Mouse (Mus musculus) heart, postnatal 10 days (tissue): ENCODE measurements around the gene Ganab. TPM values are rescaled to one million over a fixed set of nuclear protein-coding genes. Genes with fewer than 3 reads are reported as not detected.
"Not testable (repeated sequence)": the region's sequence is repeated elsewhere in the genome, so short reads cannot be mapped to it uniquely, and the experiment has no call there.

Experiments
- DNase-seq, 2 experiments: peaks; one replicate each; pipeline ENCODE4 v3.0.0; 2021
- intact Hi-C: fragments of 180-260 bp; cut with DNase I; formaldehyde crosslinking; loops from one replicate; pipeline ENCODE4 v1.15.1; 2025
- total RNA-seq, 2 experiments: library from RNA; stranded (reverse); gene quantifications; 2 replicates each; pipeline ENCODE4 v1.2.3; 2021

The Ganab gene
- total RNA-seq, 2 experiments from 2014 or later, result 69.3 to 74.5 TPM

DNA sequence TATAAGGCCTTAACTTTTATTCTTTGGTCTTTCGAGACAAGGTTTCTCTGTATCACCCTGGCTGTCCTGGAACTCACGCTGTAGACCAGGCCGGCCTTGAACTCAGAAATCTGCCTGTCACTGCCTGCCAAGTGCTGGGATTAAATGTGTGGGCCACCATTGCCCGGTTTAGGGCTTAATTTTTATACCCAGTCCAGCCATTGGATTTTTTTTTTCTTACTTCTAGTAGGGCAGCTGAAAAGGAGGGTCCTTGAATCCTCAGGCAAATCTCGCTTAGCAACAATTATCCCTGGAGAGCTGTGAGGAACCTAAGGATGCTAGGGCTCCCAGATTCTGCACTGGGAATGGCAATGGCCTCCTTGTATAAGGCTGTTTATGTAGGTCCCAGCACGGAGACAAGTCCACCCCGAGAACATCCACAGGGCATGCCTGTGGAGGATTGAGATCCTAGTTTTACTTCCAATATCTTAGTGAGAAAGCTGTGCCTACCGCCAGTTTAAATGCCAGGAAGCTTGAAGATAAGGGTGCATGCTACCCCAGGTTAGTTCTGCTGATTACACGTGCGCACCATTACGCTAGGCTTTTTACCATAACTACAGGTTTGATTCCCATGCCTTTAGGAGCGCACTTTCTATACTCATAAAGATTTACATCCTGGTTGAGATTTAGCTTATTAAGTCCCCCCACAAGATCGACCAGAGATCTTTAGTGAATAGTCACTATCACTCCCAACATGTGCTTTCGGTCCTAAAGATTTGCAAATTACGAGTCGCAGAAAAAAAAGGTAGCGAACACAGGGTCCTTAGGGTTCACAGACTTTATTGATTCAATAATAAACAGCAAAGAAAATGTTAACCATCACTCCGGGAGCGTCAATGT, 10.0 kb upstream of the Ganab start:
- intact Hi-C loops, result no loop called here
- DNase-seq, result no peak

DNA sequence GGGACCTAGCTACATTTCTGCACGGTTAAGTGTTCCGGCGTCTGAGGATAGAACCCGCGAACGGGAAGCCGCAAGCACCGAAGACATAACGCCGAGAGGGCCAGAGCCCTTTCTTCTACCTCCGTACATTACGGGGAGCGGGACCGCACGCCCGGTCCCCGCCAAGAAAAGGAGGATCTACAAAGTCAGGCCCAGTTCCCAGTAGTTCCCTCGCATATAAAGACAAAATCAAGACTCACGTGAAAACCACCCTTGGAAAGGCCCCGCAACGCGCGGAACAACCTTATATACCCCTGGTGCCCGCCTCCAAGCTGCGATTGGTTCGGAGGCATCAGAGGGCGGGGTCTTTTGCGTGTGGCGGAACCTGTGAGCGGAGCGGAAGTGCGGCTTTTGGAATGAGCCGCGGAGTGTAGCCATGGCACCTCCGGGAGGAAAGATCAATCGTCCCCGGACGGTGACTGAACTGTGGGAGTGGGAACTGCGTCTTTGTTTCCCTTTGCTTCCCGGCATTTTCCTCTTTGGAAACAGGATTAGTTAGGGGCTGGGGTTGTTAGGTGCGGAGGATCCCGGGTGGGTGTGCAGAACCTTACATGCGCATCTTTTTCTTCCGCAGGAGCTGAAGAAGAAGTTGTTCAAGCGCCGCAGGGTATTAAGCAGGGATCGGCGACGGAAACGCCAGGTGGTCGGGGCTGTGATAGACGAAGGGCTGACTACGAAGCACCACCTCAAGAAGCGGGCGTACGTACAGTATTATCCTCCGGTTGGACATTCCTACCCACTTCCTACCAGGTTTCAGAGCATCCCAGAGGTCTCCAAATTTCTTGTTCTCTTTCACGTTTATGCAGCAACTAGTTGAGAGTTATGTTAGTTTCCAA, 9.1 kb upstream of the Ganab start, which contains the start of the genes 1810009A15Rik and Gm49416:
Gene 1810009A15Rik, plus strand, starts transcription at position 343 of the 875 bp plus-strand sequence.
Gene Gm49416, plus strand, starts transcription at position 416 of the 875 bp plus-strand sequence.
- peak; percentile 96 to 97 for DNase-seq
- intact Hi-C loops, result no loop called here

DNA sequence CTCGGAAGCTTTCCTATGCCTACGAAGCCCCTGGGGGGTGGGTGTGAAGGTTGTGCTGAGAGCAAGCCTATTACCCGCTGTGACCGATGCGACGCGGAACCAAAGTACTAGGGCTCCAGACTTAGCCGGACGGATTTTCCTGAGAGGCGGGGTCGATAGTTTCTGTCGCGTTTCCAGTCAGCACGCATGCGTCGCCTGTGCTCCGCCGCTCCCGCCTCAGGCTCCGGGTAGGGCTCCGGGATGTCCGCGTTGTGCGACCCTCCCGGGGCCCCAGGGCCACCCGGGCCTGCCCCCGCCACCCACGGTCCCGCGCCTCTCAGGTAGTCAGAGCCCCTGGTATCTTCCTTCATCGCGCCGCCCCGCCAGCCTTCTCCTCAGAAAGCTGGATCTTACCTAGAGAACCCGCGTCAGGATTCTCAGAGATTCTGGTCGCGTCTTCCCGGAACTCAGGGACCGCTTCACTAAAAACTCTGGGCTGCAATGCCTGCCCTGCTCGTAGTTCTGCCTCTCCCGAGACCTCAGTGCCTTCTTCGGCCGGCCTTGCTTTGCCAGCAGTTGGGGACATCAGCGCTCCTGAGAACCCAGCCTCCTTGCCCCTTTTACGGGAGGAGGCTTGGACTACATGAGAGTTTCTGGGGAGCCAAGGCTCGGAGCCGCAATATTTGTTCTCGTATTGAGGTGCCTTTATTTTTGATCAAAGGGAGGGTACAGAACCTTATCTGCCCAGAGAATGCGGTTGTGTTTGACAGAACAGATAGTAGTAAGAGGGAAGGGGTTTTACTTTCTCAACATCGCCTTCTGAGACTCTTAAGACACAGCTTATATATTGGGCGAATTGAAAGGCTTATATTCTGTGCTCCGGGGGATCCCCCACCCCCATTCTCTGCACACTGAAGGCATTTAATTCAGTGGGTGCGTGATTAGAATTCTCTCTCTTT, 4.8 kb upstream of the Ganab start, which contains the start of gene Ints5:
Gene Ints5, plus strand, starts transcription at position 177 of the 938 bp plus-strand sequence.
- intact Hi-C loops, result no loop called here
- peak; percentile 91 to 92 for DNase-seq

DNA sequence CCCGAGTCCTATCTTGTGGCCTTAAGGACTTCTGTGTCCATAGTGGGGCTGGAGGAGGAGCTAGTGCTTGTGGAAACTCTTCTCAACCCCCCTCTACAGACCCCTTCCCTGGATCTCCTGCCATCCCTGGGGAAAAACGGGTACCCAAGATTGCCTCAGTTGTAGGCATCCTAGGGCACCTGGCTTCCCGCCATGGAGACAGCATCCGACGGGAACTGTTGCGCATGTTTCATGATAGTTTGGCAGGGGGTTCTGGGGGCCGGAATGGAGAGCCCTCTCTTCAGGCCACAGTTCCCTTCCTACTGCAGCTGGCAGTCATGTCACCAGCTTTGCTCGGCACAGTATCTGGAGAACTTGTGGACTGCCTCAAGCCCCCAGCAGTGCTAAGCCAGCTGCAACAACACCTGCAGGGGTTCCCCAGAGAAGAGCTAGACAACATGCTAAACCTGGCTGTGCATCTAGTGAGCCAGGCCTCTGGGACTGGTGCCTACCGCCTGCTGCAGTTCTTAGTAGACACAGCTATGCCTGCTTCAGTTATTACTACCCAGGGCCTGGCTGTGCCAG, 2.4 kb upstream of the Ganab start:
- DNase-seq, result no peak
- intact Hi-C loops, result no loop called here

DNA sequence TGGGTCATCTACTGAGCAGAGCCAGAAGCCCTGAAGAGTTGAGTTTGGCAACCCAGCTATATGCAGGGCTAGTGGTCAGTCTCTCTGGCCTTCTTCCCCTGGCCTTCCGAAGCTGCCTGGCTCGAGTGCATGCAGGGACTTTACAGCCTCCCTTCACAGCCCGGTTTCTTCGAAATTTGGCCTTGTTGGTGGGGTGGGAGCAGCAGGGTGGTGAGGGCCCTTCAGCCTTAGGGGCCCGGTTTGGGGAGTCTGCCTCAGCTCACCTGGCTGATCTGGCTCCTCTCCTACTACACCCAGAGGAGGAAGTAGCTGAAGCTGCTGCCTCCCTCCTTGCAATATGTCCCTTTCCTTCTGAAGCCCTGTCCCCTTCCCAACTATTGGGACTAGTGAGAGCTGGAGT, 1.6 kb upstream of the Ganab start:
- DNase-seq, intact Hi-C loops: not testable (repeated sequence)

DNA sequence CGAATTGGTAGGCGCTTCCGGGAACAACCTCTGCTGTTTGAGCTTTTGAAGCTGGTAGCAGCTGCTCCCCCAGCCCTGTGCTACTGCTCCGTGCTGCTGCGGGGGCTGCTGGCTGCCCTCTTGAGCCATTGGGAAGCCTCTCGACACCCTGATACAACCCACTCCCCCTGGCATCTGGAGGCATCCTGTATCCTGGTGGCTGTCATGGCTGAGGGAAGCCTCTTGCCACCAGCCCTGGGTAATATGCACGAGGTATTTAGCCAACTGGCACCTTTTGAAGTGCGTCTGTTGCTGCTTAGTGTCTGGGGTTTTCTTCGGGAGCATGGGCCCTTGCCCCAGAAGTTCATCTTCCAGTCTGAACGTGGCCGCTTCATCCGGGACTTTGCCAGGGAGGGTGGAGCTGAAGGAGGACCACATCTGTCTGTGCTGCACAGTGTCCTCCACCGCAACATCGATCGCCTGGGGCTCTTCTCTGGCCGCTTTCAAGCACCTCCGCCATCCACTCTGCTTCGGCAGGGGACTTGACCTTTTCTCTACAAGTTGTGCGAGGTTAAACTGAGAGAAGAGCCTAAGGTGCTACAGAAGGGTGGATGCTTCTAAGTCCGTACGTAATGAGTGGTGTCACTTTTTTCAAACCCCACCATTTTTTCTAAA, 533 bp upstream of the Ganab start:
- intact Hi-C loops, result not testable (repeated sequence)
- peak; percentile 60 to 72 for DNase-seq

DNA sequence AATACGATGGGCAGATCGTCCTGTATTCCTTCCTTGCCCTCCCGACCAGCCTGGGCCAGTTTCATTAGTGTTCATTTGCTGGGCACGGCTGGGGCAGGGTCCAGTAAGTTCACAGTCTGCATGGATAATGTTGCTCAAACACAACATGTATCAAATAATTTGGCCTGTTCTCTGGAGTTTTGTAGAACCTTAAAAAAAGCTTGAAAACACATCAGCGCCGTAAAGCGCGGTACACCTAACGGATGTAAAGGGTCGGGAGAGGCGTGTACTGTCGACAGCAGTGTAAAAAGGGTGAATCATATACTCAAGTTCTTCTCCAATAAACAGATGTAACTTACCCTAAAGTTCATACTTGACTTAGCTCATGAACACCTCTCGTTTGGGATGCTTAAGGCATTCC, 705 bp downstream of the Ganab start:
- no peak for DNase-seq
- intact Hi-C loops, result no loop called here

DNA sequence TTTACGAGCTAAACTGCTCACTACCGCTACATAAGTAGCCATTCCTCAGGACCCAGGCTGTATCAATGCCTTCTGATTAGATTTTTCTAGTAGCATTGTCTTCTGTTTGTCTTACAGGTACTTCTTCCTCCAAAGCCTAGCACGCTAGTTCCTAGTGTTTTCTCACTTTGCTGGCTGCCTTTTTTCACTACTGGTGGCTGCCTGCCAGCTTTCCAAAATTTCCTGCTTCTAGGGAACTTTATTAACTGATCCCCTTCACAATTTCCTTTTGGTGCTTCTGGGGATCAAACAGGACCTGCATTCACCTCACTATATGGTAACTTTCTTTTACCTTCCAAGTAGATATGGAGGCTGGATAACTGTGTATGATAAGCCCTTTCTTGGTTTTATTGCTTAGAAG, 1.2 kb downstream of the Ganab start:
- DNase-seq, result no peak
- intact Hi-C loops, result no loop called here

DNA sequence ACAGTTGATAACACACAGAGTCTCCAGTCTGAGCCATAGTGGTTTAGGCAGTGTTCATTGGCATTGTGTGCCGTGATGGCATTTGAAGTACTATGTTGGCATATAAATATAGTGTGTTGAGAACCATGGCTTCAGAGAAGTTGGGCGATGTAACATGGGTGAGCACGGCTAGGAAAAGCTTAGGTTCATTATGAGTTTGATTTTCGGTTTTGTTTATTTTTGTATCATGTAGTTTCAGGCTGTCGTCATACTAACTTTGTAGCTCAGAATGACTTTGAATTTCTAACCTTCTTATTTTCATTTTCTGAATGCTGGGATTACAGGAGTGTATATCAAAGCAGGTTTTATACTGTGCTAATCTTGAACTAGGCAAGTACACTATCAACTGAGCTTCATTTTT, 5.5 kb downstream of the Ganab start:
- intact Hi-C loops, result no loop called here

DNA sequence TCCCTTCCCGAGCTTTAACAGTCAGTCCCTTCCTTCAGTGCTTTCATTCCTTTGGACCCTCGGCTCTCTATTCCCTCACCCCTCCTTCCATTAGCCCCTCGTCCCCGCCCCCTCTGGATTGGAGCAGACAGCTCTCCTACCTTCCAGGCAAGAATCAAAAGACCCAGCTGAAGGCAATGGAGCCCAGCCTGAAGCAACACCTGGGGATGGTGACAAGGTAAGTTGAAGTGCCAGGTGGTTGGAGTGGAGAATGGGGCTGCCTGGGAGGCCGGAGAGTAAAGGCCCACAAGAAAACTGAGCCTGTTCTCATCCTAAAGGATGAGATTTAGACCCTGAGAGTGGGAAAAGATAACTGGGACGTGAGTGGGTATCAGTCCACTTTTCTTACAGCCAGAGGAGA, 10.7 kb downstream of the Ganab start:
- DNase-seq, result no peak
- intact Hi-C loops, result no loop called here

More for the DNA sequence above, 5.5 kb downstream of the Ganab start:
- no peak for DNase-seq

DNA sequence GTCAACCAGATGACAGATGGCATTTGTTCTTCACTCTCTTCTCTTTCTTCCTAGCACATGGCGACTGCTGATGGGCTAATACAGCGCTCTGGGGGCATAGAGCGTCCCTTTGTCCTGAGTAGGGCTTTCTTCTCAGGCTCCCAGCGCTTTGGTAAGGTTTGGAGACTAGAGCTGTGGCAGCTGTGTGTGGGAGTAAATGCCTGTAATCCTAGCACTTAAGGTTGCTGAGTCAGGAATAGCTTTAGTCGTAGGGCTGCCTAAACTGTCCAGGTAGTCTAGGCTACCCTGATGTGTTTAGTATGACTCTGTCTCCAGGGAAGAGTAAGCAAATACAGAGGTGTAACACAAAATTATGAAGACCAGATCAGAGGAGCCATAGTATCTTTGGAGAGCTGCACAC, 13.9 kb downstream of the Ganab start:
- intact Hi-C loops, result no loop called here
- DNase-seq, result no peak

DNA sequence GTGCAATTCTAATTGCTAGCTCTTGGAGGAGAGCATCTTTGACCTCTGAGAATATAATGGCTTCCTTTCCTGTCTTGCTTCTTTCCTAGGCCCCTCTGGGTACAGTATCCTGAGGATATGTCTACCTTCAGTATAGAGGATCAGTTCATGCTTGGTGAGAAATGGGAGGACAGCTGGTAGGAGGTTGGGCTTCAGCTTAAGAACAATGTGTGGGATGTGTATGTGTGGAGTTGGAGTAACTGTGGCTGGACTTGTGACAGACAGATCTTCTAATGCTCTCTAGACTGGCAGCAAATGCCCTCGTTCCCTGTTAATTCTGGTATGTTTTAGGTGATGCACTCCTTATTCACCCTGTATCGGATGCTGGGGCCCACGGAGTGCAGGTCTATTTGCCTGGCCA, 16.3 kb downstream of the Ganab start:
- no peak for DNase-seq
- intact Hi-C loops, result no loop called here

DNA sequence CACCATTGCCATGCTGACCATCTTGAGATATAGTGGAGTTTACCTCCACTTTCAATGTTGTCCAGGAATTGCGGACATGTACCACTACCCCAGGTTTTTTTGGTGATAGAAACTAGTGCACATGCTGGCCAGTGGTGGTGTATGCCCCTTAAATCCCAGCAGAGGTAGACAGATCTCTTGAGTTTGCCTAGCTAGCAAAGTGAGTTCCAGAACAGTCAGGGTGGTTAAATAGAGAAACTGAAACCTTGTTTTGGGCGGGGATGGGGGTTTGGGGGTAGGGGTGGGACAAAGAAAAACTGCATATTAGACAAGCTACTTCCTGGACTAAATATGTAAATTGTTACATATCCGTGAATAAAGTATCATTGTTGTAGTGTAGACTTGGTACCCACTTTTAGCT, 21.1 kb downstream of the Ganab start:
- intact Hi-C loops, result no loop called here

DNA sequence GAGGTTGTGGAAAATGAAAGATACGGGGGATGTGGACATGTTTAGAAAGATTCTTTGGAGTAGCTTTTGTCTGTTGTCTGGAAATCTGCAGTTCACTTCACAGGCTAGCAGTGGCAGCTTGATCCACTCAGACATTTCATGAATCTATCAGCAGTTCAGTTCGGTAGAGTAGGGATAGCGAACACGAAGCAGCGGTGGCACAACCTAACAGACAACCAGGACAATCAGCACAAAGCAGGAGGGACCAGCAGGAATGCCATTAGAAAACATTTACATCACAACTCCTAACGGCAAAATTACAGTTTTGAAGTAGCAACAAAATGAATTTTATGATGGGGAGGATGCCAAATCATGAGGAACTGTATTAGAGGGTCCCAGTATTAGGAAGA, 21.8 kb downstream of the Ganab start:
- intact Hi-C loops, result no loop called here
- no peak for DNase-seq

More for the DNA sequence above, 21.1 kb downstream of the Ganab start:
- no peak for DNase-seq

DNA sequence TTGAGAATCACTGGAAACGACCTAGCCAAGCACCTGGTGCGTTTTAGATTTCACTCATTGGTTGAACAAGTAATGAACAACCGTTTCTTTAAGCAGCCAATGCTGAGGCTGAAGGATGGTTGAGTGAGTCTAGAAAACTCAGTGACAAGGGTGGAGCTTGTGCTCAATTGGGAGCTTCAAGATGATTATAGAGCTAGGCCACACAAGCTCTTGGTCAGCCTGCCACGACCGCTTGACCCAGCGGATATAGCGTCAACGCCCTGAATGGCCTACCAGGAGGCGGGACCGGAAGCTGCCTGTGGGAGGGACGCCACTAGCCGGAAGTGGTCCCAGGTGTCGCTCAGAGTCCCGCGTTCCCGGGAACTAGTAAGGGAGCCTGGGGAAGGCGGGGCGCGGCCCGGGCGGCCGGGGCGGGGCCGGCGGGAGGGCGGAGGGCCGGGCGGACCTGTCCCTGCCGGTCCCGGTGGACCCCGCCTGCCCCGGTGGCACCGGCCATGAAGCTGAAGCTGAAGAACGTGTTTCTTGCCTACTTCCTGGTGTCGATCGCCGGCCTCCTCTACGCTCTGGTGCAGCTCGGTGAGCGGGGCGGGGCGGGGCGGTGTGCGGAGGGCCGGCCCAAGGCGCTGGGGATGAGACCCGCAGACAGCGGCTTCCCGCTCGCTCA, 22.3 kb downstream of the Ganab start, which contains the start of gene B3gat3:
Gene B3gat3, plus strand, starts transcription at position 302 of the 664 bp plus-strand sequence.
- intact Hi-C loops, result no loop called here
- peak; percentile 98 for DNase-seq

DNA sequence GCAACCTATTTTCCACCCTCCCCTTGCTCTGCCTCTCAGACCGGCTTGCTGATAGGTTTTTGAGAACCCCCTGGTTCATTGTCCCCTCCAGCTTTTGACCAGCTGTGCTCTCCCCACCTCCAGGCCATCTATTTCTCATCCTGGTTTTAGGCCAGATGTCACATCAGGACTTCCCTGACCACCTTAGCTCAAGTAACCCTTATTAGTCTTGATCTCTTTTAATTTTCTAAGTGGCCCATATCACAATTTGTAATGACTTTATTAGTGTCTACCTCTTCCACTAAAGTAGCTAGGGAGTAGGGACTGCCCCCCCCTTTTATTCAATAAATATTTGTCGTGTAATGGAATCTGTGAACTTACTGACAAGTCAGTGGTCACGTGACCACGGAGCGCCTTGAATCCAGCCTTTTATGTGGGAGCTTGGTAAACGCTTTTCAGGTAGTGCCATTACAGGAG, 23.0 kb downstream of the Ganab start:
- peak in 1 of 2 experiments; percentile 52 for DNase-seq
- intact Hi-C loops, result no loop called here

DNA sequence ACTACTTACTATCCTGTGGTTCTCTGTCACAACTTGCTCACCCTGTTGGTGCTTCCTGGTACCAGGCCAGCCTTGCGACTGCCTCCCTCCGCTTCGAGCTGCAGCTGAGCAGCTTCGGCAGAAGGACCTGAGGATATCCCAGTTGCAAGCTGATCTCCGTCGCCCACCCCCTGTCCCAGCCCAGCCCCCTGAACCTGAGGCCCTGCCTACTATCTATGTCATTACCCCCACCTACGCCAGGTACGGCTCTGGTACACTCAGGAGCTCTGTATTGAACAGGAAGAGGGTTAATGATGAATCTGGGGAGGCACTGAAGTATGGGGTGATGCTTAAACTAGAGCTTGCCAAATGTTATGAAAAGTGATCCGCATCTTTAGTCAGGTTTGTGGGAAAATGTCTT, 23.9 kb downstream of the Ganab start:
- intact Hi-C loops, result no loop called here

DNA sequence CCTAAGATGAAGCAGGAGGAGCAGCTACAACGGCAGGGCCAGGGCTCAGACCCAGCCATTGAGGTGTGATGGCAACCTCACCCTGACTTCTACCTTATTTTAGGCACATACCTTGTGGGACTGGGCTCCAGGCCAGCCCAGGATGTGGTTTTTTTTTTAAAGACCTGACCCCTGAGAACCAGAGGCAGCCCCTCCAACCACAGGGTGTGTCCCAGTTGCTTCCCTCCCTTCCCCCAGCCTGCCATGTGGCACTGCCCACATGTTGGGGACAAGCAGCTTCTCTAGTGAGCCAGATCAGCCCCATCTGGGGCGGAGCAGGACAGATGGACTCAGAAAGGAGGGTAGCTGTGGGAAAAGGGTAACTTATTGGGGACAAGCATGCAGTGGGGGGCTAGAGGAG, 28.9 kb downstream of the Ganab start:
- intact Hi-C loops, result no loop called here
- no peak for DNase-seq

More for the DNA sequence above, 23.9 kb downstream of the Ganab start:
- DNase-seq, result no peak
